Mouse (Mus musculus) left cerebral cortex, postnatal 25 days (tissue): ENCODE results near the gene Gm49378. TPM values are rescaled to one million over a fixed set of nuclear protein-coding genes. Genes with fewer than 3 reads are reported as not detected.

Experiments
- total RNA-seq, 2 experiments: library from RNA; stranded (reverse); gene quantifications; 2 replicates each; pipeline ENCODE4 v1.2.3; 2021

The Gm49378 gene
- total RNA-seq, 2 experiments from 2014 or later: 3.9 to 4.7 TPM

Other genes with a start within 250 kb of the Gm49378 start
- 10 to 100 TPM; 15.2 to 15.4 TPM for gene Dhrs4, start 159.1 kb downstream of the Gm49378 start, total RNA-seq
- 10 to 100 TPM; 46.6 to 46.9 TPM for gene Carmil3, start 147.2 kb downstream of the Gm49378 start, total RNA-seq
- gene Cpne6, start 127.5 kb downstream of the Gm49378 start, total RNA-seq: 100 to 1,000 TPM; 180 to 216 TPM
- 1 to 10 TPM in 1 of 2 experiments, under 1 TPM in 1; 0.34 to 1.2 TPM for gene Nrl, start 112.9 kb downstream of the Gm49378 start, total RNA-seq
- 10 to 100 TPM; 20.2 to 25.3 TPM for gene Pck2, start 97.6 kb downstream of the Gm49378 start, total RNA-seq
- 10 to 100 TPM; 73.1 to 77.7 TPM for gene Dcaf11, start 77.9 kb downstream of the Gm49378 start, total RNA-seq
- gene A730061H03Rik, start 77.5 kb downstream of the Gm49378 start, total RNA-seq: under 1 TPM in 1 of 2 experiments, not detected in 1; 0.89 TPM
- gene Fitm1, start 62.3 kb downstream of the Gm49378 start, total RNA-seq: not detected
- gene Psme1, start 59.8 kb downstream of the Gm49378 start, total RNA-seq: 10 to 100 TPM; 39.4 to 45.3 TPM
- 10 to 100 TPM; 38.1 to 41.5 TPM for gene Emc9, start 52.6 kb downstream of the Gm49378 start, total RNA-seq
- gene Psme2, start 46.8 kb downstream of the Gm49378 start, total RNA-seq: 10 to 100 TPM; 35.2 to 47.9 TPM
- gene Rnf31, start 46.2 kb downstream of the Gm49378 start, total RNA-seq: 10 to 100 TPM; 27.6 to 31.7 TPM
- 10 to 100 TPM in 1 of 2 experiments, 1 to 10 TPM in 1; 9.9 to 12.3 TPM for gene Irf9, start 34.3 kb downstream of the Gm49378 start, total RNA-seq
- gene Rec8, start 19.9 kb downstream of the Gm49378 start, total RNA-seq: 1 to 10 TPM; 2.2 to 3.7 TPM
- 100 to 1,000 TPM; 117 TPM for gene Ipo4, start 1.9 kb downstream of the Gm49378 start, total RNA-seq
- gene Tm9sf1, start 5.9 kb upstream of the Gm49378 start, total RNA-seq: 10 to 100 TPM; 36.6 to 45.2 TPM
- 1 to 10 TPM in 1 of 2 experiments, under 1 TPM in 1; 0.30 to 1.1 TPM for gene Tssk4, start 12.3 kb upstream of the Gm49378 start, total RNA-seq
- gene Mdp1, start 22.6 kb upstream of the Gm49378 start, total RNA-seq: 10 to 100 TPM; 36.9 to 40.1 TPM
- 10 to 100 TPM; 22.1 to 24.8 TPM for gene Gmpr2, start 34.0 kb upstream of the Gm49378 start, total RNA-seq
- gene Nedd8, start 34.2 kb upstream of the Gm49378 start, total RNA-seq: 100 to 1,000 TPM; 325 to 348 TPM
- 10 to 100 TPM; 12.9 to 14.8 TPM for gene Tinf2, start 43.9 kb upstream of the Gm49378 start, total RNA-seq
- not detected for gene Tgm1, start 76.0 kb upstream of the Gm49378 start, total RNA-seq
- 10 to 100 TPM; 45.6 to 45.8 TPM for gene Rabggta, start 84.4 kb upstream of the Gm49378 start, total RNA-seq
- 10 to 100 TPM; 79.2 to 88.7 TPM for gene Dhrs1, start 107.8 kb upstream of the Gm49378 start, total RNA-seq
- gene Nop9, start 107.8 kb upstream of the Gm49378 start, total RNA-seq: 10 to 100 TPM; 12.7 to 14.0 TPM
- gene Cideb, start 120.6 kb upstream of the Gm49378 start, total RNA-seq: 1 to 10 TPM; 1.6 to 2.3 TPM
- under 1 TPM; 0.25 to 0.32 TPM for gene Ltb4r2, start 123.5 kb upstream of the Gm49378 start, total RNA-seq
- under 1 TPM; 0.25 to 0.39 TPM for gene Ltb4r1, start 128.1 kb upstream of the Gm49378 start, total RNA-seq
- 1 to 10 TPM; 3.8 to 7.1 TPM for gene Adcy4, start 146.2 kb upstream of the Gm49378 start, total RNA-seq
- under 1 TPM in 1 of 2 experiments, not detected in 1; 0.96 TPM for gene Ripk3, start 151.0 kb upstream of the Gm49378 start, total RNA-seq
- gene Nfatc4, start 185.2 kb upstream of the Gm49378 start, total RNA-seq: 1 to 10 TPM; 1.3 to 2.6 TPM
- gene Nynrin, start 216.1 kb upstream of the Gm49378 start, total RNA-seq: 10 to 100 TPM in 1 of 2 experiments, 1 to 10 TPM in 1; 6.5 to 10.5 TPM
- gene Cbln3, start 246.5 kb upstream of the Gm49378 start, total RNA-seq: under 1 TPM; 0.14 to 0.25 TPM
- gene Khnyn, start 247.1 kb upstream of the Gm49378 start, total RNA-seq: 10 to 100 TPM; 10.1 to 10.7 TPM